Mouse (Mus musculus): ENCODE results near the gene Astn2.

- TF ChIP-seq CTCF (IDR thresholded peaks at IDR 0.05; ENCODE audit: low read depth, low read length) (no peak), POLR2A (IDR thresholded peaks at IDR 0.05; ENCODE audit: extremely low read depth, insufficient read depth, low read length) (no peak)
These were observed 149.5 kb downstream of the Astn2 start for GRCm38 (mm10) chr4:66254695-66255492.

Data from liver, adult 2 months (tissue).